Mouse (Mus musculus) heart, adult 2 months (tissue): ENCODE results near the gene Gcnt2. TPM values are rescaled to one million over a fixed set of nuclear protein-coding genes. Genes with fewer than 3 reads are reported as not detected.

Experiments used
- DNase-seq, 2 experiments: peaks; one replicate each; pipeline ENCODE4 v3.0.0; 2021
- H3K27ac ChIP-seq: fragments of 200-600 bp; 2 replicates; pipeline ENCODE4 v1.8.1; 2022
- H3K27me3 ChIP-seq: fragments of 200-500 bp; 2 replicates; pipeline ENCODE4 v1.6.1; 2012; ENCODE audit warnings: mild to moderate bottlenecking, low read length, inconsistent platforms, mixed read lengths; ENCODE audit not compliant: control insufficient read depth, insufficient read depth
- H3K36me3 ChIP-seq: fragments of 200-500 bp; 2 replicates; pipeline ENCODE4 v1.6.1; 2012; ENCODE audit warnings: low read length, inconsistent platforms; ENCODE audit not compliant: control insufficient read depth, insufficient read depth
- H3K4me1 ChIP-seq: fragments of 200-500 bp; 2 replicates; pipeline ENCODE4 v1.6.1; 2011; ENCODE audit warnings: low read length; ENCODE audit not compliant: control insufficient read depth, insufficient read depth
- H3K4me3 ChIP-seq: fragments of 200-600 bp; 2 replicates; pipeline ENCODE4 v1.8.1; 2022
- H3K79me2 ChIP-seq: fragments of 200-500 bp; replicated peaks from 2 replicates; pipeline ENCODE4 v1.6.1; 2012; ENCODE audit warnings: mild to moderate bottlenecking, inconsistent platforms, low read length, moderate library complexity, mixed read lengths; ENCODE audit not compliant: control insufficient read depth, insufficient read depth
- H3K9ac ChIP-seq: fragments of 200-500 bp; 2 replicates; pipeline ENCODE4 v1.6.1; 2012; ENCODE audit warnings: low read depth, mild to moderate bottlenecking, control low read depth, inconsistent platforms, low read length, mixed read lengths
- CTCF ChIP-seq: fragments of 200-600 bp; IDR thresholded peaks from 2 replicates; pipeline ENCODE4 v1.8.1; 2022; ENCODE audit warnings: antibody characterized with exemption, mild to moderate bottlenecking, moderate library complexity
- EP300 ChIP-seq: fragments of 200-500 bp; IDR thresholded peaks from 2 replicates; pipeline ENCODE4 v1.6.1; 2011; ENCODE audit warnings: low read depth, low read length, control low read depth; ENCODE audit not compliant: insufficient read depth
- POLR2A ChIP-seq: fragments of 200-500 bp; IDR thresholded peaks from 2 replicates; pipeline ENCODE4 v1.6.1; 2011; ENCODE audit warnings: mild to moderate bottlenecking, low read depth, low read length, control low read depth; ENCODE audit not compliant: insufficient read depth
- WGBS: fragments of 180-500 bp; shearing (Covaris S2); methylation state at CpG from one replicate; pipeline ENCODE4 v1.1.7; 2018; 5-methylcytosine and 5-hydroxymethylcytosine counted together
- intact Hi-C: fragments of 180-260 bp; cut with DNase I; formaldehyde crosslinking; loops from one replicate; pipeline ENCODE4 v1.15.1; 2025
- polyA plus RNA-seq: library from polyadenylated mRNA; depleted of rRNA; stranded (reverse); fragments of >200 nt; gene quantifications from 2 replicates; pipeline ENCODE4 v1.2.3, GENCODE M21; 2012
- total RNA-seq, 2 experiments: library from RNA; stranded (reverse); gene quantifications; 2 replicates each; pipeline ENCODE4 v1.2.3; 2021

The Gcnt2 gene
- total and polyA plus RNA-seq, 3 experiments = 2.7 to 10.4 (median 8.5) TPM

DNA sequence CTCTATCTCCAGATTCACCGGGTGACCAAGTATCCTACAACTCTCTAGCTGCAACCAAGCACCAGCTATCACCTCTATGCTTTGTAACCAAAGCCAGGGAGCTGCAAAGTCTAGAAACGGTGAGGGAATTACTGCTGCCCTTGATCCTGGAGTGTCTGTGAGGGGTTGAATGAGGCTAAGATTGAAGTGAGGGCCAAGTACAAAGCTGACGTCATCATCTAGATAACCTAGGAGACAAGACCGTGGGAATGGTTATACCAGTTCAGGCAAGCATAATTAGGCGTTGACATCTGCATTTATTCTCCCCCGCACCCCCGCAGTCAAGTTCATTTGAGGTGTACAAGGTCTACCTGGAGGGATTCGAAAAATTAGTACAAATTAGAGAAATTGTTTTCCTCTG, 2.8 kb upstream of the Gcnt2 start:
- H3K27me3 ChIP-seq = no peaks in the 10 kb centered on the region
- peaks cover 4% of the 10 kb centered on the region for H3K4me1 ChIP-seq
- TF ChIP-seq EP300 (no peak), POLR2A (no peak), CTCF (no peak)
- DNase-seq = no peak
- 74% methylated on average over 8 of the region's 8 CpGs for WGBS
- H3K4me3 ChIP-seq = no peak overlapping the region
- peaks cover 3% of the 10 kb centered on the region; the same call in 1 of the 2 replicates for H3K36me3 ChIP-seq
- intact Hi-C loops = loop anchor here (5.0 kb wide), 1 partner anchor 36 kb away; no protein-coding TSS in a partner anchor
- H3K9ac ChIP-seq = no peak overlapping the region
- H3K79me2 ChIP-seq = no peaks in the 10 kb centered on the region
- no peak overlapping the region for H3K27ac ChIP-seq

- 47% methylated on average over 13 of the region's 13 CpGs for WGBS
- no peaks in the 10 kb centered on the region for H3K79me2 ChIP-seq
- peaks cover 3% of the 10 kb centered on the region; the same call in 1 of the 2 replicates for H3K36me3 ChIP-seq
- intact Hi-C loops = loop anchor here (5.0 kb wide), 1 partner anchor 35 kb away; no protein-coding TSS in a partner anchor
- no peak overlapping the region for H3K9ac ChIP-seq
- no peak overlapping the region for H3K27ac ChIP-seq
- no peak for DNase-seq
- H3K4me1 ChIP-seq = peaks cover 4% of the 10 kb centered on the region
- TF ChIP-seq CTCF (no peak), POLR2A (no peak), EP300 (no peak)
- no peak overlapping the region for H3K4me3 ChIP-seq
- H3K27me3 ChIP-seq = no peaks in the 10 kb centered on the region
Observed at GRCm38 (mm10) chr13:40857281-40857818, 2.2 kb upstream of the Gcnt2 start.

GRCm38 (mm10) chr13:40859225-40859624, 329 bp upstream of the Gcnt2 start:
- no peak for DNase-seq
- Histone ChIP-seq H3K4me3 (no peak overlapping the region), H3K79me2 (no peaks in the 10 kb centered on the region), H3K9ac (no peak overlapping the region), H3K4me1 (peaks cover 2% of the 10 kb centered on the region), H3K27me3 (no peaks in the 10 kb centered on the region), H3K27ac (peak overlapping the region; percentile 60), H3K36me3 (no peaks in the 10 kb centered on the region)
- WGBS = 71% methylated on average over 8 of the region's 8 CpGs
- intact Hi-C loops = loop anchor here (5.0 kb wide), 1 partner anchor 33 kb away; no protein-coding TSS in a partner anchor
- TF ChIP-seq CTCF = no peak
- no peak for TF ChIP-seq POLR2A
- TF ChIP-seq EP300 = no peak

DNA sequence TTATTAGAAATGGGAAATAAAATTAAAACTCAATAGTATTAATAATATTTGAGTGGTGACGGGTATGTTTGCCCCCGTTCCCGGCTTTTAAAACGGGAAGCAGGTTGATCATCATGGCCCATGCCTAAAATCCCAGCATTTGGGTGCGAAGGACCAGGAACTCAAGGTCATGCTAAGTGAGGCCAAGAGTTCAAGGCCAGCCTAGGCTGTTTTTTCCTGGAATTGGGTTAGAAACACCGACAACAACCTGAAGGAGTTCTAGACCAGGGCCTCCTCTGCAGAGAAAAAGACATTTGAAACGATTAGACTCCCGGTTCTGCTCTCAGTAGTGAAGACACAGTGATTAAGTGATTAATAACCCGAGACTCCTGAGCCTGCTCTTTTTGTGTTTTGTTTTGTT, 3.5 kb downstream of the Gcnt2 start:
- TF ChIP-seq EP300 = no peak
- no peak for TF ChIP-seq CTCF
- TF ChIP-seq POLR2A = no peak
- DNase-seq = no peak
- intact Hi-C loops = no loop called here

DNA sequence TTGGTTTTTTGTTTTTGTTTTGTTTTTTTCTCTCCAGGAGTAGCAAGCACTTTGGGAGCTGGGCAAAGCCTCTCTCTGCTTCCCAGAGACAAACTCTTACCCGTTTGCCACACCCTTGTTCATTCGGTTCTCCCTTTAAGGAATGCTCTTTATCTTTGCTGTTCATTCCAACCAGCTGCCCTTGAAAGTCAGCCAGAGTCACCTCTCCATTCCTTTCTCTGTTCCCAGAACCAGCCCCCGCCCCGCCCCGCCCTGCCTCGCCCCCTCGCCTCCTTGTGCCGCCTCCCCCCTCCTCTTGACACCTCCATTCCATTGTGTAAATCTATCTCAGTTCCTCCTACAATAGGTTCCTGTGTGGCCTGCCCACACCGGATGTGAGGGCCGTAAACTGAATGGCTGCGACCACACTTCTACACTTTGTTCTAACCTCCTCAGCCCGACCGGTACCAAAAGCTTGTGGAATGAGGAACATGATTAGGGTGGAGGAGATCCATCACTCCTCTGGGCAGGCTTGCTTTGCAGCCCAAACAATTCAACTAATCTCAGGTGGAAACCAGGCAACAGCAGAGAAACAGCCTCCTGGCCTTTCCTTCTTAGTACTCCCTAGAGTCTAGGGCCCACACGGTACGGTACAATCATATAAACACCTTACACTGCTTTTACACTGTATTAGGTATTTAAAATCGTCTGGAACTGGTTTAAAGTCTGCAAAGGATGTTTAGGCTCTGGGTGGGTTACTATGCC, 9.5 kb downstream of the Gcnt2 start:
- no peak for TF ChIP-seq CTCF
- TF ChIP-seq POLR2A = no peak
- TF ChIP-seq EP300 = no peak
- H3K36me3 ChIP-seq = peaks cover 2% of the 10 kb centered on the region; the same call in 1 of the 2 replicates
- peak; percentile 36 to 43 for DNase-seq
- H3K79me2 ChIP-seq = no peaks in the 10 kb centered on the region
- H3K27ac ChIP-seq = peak overlapping the region; percentile 60
- H3K4me1 ChIP-seq = peaks cover 1% of the 10 kb centered on the region; the same call in 1 of the 2 replicates
- no peak overlapping the region for H3K4me3 ChIP-seq
- 11% methylated on average over 16 of the region's 16 CpGs for WGBS
- intact Hi-C loops = loop anchor here (2.0 kb wide), 1 partner anchor 18 kb away; no protein-coding TSS in a partner anchor
- no peak overlapping the region for H3K9ac ChIP-seq
- H3K27me3 ChIP-seq = no peaks in the 10 kb centered on the region

More for the DNA sequence above, 3.5 kb downstream of the Gcnt2 start:
- H3K4me3 ChIP-seq = no peak overlapping the region
- no peaks in the 10 kb centered on the region for H3K27me3 ChIP-seq
- whole genome bisulfite sequencing = 87% methylated on average over 9 of the region's 9 CpGs
- no peaks in the 10 kb centered on the region for H3K79me2 ChIP-seq
- H3K36me3 ChIP-seq = no peaks in the 10 kb centered on the region
- no peak overlapping the region for H3K9ac ChIP-seq
- H3K4me1 ChIP-seq = peaks cover under 1% of the 10 kb centered on the region; the same call in 1 of the 2 replicates
- H3K27ac ChIP-seq = no peak overlapping the region

DNA sequence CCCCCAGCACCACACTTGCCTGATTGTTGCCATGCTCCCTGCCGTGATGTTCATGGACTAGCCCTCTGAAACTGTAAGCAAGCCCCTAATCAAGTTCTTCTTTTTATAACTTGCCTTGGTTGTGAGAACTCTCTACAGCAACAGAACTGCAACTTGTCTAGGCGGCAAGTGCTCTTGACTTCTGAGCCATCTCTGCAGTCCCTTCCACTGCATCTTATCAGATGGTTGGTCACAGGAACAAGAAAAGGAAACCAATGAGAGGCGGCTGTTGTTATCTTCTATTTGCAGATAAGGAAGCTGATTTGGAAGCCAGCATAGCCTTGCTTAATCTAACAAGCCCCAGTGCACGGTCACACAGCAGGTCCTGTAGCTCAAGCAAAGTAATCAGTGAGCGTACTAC, 14.5 kb downstream of the Gcnt2 start:
- Histone ChIP-seq H3K27ac (no peak overlapping the region), H3K9ac (no peak overlapping the region), H3K4me1 (no peaks in the 10 kb centered on the region), H3K4me3 (no peak overlapping the region), H3K79me2 (no peaks in the 10 kb centered on the region), H3K36me3 (no peaks in the 10 kb centered on the region), H3K27me3 (no peaks in the 10 kb centered on the region)
- TF ChIP-seq EP300 (no peak), POLR2A (no peak), CTCF (no peak)
- intact Hi-C loops = no loop called here
- 57% methylated on average over 5 of the region's 5 CpGs for WGBS
- DNase-seq = no peak
